Mouse (Mus musculus) heart, embryonic 15.5 days (tissue): ENCODE results near the gene Olfr603. TPM values are rescaled to one million over a fixed set of nuclear protein-coding genes. Genes with fewer than 3 reads are reported as not detected.
"Not testable (repeated sequence)": the region's sequence is repeated elsewhere in the genome, so short reads cannot be mapped to it uniquely, and the experiment has no call there.

ENCODE experiments used
- ATAC-seq: fragments of 200-750 bp; cut with Nextera tagmentation; replicated peaks from 2 replicates; pipeline ENCODE4 v1.8.0; 2017; ENCODE audit warnings: low read depth, moderate TSS enrichment; ENCODE audit not compliant: insufficient number of reproducible peaks, insufficient read depth, low FRiP score
- H3K27ac ChIP-seq: fragments of 300-500 bp; sonication (generic); 2 replicates; pipeline ENCODE4 v1.5.1; 2015; ENCODE audit warnings: mild to moderate bottlenecking, inconsistent platforms
- H3K27me3 ChIP-seq: fragments of 300-500 bp; sonication (generic); 2 replicates; pipeline ENCODE4 v1.6.1; 2015; ENCODE audit warnings: inconsistent platforms
- H3K36me3 ChIP-seq: fragments of 300-500 bp; sonication (generic); 2 replicates; pipeline ENCODE4 v1.6.1; 2015; ENCODE audit warnings: mild to moderate bottlenecking, inconsistent platforms
- H3K4me1 ChIP-seq: fragments of 300-500 bp; sonication (generic); replicated peaks from 2 replicates; pipeline ENCODE4 v1.6.1; 2015; ENCODE audit warnings: inconsistent platforms
- H3K4me2 ChIP-seq: fragments of 300-500 bp; sonication (generic); 2 replicates; pipeline ENCODE4 v1.6.1; 2015; ENCODE audit warnings: inconsistent platforms, mild to moderate bottlenecking, moderate library complexity
- H3K4me3 ChIP-seq: fragments of 300-500 bp; sonication (generic); 2 replicates; pipeline ENCODE4 v1.5.1; 2015; ENCODE audit warnings: mild to moderate bottlenecking, inconsistent platforms
- H3K9ac ChIP-seq: fragments of 300-500 bp; sonication (generic); 2 replicates; pipeline ENCODE4 v1.6.1; 2015; ENCODE audit warnings: mild to moderate bottlenecking, inconsistent platforms
- H3K9me3 ChIP-seq: fragments of 300-500 bp; sonication (generic); replicated peaks from 2 replicates; pipeline ENCODE4 v1.6.1; 2016; ENCODE audit warnings: inconsistent platforms
- WGBS: fragments of 180-500 bp; shearing (Covaris S2); methylation state at CpG from one replicate; pipeline ENCODE4 v1.1.7; 2015; ENCODE audit warnings: mixed read lengths; 5-methylcytosine and 5-hydroxymethylcytosine counted together
- microRNA-seq: library from miRNA; unstranded; fragments of <30 nt; microRNA quantifications from one replicate; pipeline ENCODE4, GENCODE M21; 2016
- polyA plus RNA-seq: library from polyadenylated mRNA; unstranded; fragments of >200 nt; fragmentation: Nextera tagmentation; extraction: Ambion mirVana; gene quantifications from 2 replicates; pipeline ENCODE4 v1.2.1, GENCODE M21; 2015

The Olfr603 gene
- polyA plus RNA-seq, result not detected in 2 replicates

DNA sequence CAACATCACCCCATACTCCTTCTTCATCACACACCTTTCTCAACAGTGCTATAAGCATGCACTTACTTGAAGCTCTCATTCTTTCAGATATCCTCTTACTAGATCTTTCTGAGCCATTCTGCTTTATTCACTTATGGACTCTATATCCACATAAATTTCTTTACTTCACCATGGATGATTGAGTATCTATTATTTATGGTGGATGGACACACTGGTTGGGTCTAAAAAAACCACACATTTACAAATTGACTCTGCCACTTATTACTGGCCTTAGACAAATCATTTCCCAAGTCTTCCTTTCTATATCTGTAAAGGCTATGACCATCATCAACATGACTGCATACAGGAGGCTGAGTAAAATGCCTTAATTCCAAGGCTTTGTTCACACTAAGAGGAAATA, at the start of gene Olfr603:
Gene Olfr603 (minus strand): TSS at position 101 of the 400 bp plus-strand sequence.
- no peaks in the 10 kb centered on the region for H3K27me3 ChIP-seq
- H3K4me2 ChIP-seq, result no peak within 1 kb of the TSS
- no peaks in the 10 kb centered on the region for H3K9me3 ChIP-seq
- ATAC-seq, result no peak
- H3K4me1 ChIP-seq, result no peaks in the 10 kb centered on the region
- no peak within 1 kb of the TSS for H3K4me3 ChIP-seq
- H3K27ac ChIP-seq, result no peak within 1 kb of the TSS
- no peaks in the 10 kb centered on the region for H3K36me3 ChIP-seq
- H3K9ac ChIP-seq, result no peak within 1 kb of the TSS

DNA sequence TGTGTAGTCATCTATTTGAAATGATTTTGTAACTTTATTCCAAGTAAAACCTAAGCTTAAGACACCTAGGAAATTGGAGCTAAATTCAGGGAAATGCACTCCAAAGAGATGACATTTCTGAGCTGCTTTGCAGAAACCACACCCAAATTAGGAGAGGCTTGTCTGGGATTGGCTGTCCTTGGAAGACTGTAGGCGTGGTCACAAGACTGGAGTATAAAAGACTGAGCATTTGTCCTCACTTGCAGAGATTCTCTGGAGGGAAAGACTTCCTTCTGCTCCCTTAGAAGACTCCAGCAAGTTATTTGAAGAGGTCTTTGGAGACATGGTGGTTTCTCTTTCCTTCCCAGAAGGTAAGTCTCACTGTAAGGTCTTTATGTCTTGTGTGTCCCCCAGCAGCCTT, 28.8 kb upstream of the Olfr603 start, which contains the start of gene Usp17lc:
Gene Usp17lc (plus strand): TSS at position 301 of the 400 bp plus-strand sequence.
- not testable (repeated sequence) for ATAC-seq, H3K4me1 ChIP-seq, H3K9me3 ChIP-seq, H3K27ac ChIP-seq, H3K9ac ChIP-seq, H3K4me3 ChIP-seq, H3K36me3 ChIP-seq, H3K27me3 ChIP-seq, H3K4me2 ChIP-seq
- 53% methylated on average over 1 of the region's 1 CpGs for WGBS

DNA sequence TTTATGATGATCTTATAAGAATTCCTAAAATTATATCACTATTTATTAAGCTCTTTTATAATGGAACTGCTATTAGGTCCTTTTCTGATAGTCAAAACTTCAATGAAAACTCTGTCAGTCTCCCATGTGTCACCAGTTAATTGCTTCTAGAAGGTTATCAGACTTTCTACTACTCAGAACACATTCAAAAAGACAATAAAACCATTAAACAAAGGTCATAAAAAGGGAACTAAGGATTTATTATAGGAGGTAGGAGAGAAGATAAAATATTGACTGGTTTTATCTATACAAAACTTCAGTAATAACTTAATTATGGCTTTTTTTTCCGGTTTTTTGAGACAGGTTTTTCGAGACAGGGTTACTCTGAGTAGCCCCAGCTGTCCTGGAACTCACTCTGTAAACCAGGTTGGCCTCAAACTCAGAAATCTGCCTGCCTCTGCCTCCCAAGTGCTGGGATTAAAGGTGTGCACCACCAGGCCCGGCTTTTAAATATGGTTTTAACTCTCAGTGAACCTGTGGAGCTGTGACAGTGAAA, 20.6 kb upstream of the Olfr603 start:
- WGBS, result 69% methylated on average over 3 of the region's 3 CpGs

DNA sequence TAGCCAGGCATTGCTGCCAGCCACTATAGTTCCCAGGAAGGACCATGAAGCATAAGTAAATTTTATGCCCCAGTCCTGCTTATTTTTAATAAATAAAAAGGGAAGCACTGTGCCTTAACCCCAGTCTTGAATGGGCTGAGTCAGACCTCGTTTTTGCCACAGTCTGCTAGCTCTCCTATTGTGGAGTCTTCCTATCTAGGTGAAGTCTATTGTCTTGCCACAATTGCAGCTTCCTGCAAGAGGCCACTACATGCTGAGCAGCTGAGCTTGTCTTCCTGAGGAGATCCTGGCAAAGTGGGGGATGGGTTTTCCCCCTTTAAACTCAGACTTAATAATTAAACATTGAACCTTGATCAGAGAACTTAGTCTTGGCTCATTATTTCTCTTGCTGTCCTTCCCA, 13.0 kb upstream of the Olfr603 start:
- ATAC-seq, result no peak

More for the DNA sequence above, 20.6 kb upstream of the Olfr603 start:
- not testable (repeated sequence) for H3K4me2 ChIP-seq, H3K27ac ChIP-seq, H3K36me3 ChIP-seq, H3K9me3 ChIP-seq, H3K27me3 ChIP-seq, H3K9ac ChIP-seq, H3K4me1 ChIP-seq, ATAC-seq, H3K4me3 ChIP-seq

DNA sequence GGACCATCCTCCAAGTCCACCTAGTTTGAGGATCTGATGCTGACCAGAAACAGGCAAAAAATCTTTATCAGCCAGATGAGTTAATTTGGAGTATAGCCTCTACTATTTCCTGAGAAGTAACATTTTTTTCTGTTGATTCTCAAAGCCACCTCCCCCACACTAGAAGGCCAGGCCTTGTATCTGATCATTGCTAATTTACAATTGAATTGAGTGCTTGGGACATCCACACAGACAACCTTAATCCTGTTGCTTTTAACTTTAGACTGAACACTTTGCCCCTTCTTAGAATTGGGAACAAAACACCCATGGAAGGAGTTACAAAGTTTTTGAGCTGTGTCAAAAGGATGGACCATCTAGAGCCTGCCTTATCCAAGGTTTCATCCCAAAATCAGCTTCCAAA, 11.8 kb upstream of the Olfr603 start:
- Histone ChIP-seq H3K9ac (no peak overlapping the region), H3K4me1 (no peaks in the 10 kb centered on the region)
- no peak for ATAC-seq

More for the DNA sequence above, 13.0 kb upstream of the Olfr603 start:
- H3K4me1 ChIP-seq, result no peaks in the 10 kb centered on the region
- H3K4me2 ChIP-seq, result no peak overlapping the region
- H3K27ac ChIP-seq, result no peak overlapping the region
- H3K9me3 ChIP-seq, result no peaks in the 10 kb centered on the region
- no peak overlapping the region for H3K9ac ChIP-seq
- 17% methylated on average over 1 of the region's 1 CpGs for WGBS
- no peaks in the 10 kb centered on the region for H3K36me3 ChIP-seq
- H3K27me3 ChIP-seq, result no peaks in the 10 kb centered on the region
- no peak overlapping the region for H3K4me3 ChIP-seq

DNA sequence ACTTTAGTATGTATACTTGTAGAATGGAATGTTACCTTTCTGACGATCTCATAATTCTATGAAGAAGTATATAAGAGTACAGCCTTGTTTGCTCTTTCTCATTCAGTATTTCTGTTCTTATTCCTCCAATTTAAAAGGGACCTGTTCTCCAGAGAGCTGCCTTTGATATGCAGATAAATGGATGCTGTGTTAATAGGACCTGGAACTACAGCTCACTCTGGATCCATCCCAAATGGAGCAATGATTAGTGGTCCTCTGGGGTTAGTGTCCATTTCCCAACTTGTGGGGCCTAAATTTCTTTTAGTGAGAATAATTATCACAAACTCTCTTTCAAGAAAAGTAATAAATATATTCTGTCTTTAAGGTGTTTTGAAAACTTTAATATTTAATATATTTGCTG, 23.4 kb downstream of the Olfr603 start, which contains the start of gene Olfr601:
Gene Olfr601 (minus strand): TSS at position 101 of the 400 bp plus-strand sequence.
- no peak within 1 kb of the TSS for H3K27ac ChIP-seq
- WGBS, result 78% methylated on average over 1 of the region's 1 CpGs
- no peaks in the 10 kb centered on the region for H3K36me3 ChIP-seq
- ATAC-seq, result no peak
- no peaks in the 10 kb centered on the region for H3K27me3 ChIP-seq
- H3K4me1 ChIP-seq, result no peaks in the 10 kb centered on the region
- no peaks in the 10 kb centered on the region for H3K9me3 ChIP-seq
- H3K4me2 ChIP-seq, result no peak within 1 kb of the TSS
- no peak within 1 kb of the TSS for H3K4me3 ChIP-seq
- H3K9ac ChIP-seq, result no peak within 1 kb of the TSS

More for the DNA sequence above, 11.8 kb upstream of the Olfr603 start:
- no peak overlapping the region for H3K4me3 ChIP-seq
- H3K27me3 ChIP-seq, result no peaks in the 10 kb centered on the region
- no peak overlapping the region for H3K4me2 ChIP-seq
- no peak overlapping the region for H3K27ac ChIP-seq
- H3K9me3 ChIP-seq, result no peaks in the 10 kb centered on the region
- no peaks in the 10 kb centered on the region for H3K36me3 ChIP-seq

DNA sequence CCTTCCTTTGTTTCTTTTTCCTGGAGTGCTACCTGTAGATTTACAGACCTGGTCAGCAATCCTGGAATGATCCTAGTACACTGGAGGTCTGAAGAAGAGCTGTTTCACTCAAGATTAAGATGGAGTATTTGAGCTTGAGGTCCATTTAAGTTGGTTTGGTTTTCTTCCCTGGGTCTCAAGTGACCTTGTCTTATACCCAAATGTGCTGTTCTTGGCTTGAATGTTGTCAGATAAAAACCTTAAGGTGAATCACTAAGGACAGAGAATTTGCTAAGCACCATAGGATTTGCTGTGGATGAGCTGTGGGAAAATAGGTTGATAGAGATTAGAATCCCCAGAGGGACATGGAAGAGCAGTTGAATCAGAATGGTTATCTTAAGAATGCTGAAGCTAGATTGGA, 36.4 kb downstream of the Olfr603 start, which contains the start of gene Olfr600:
Gene Olfr600 (minus strand): TSS at position 101 of the 400 bp plus-strand sequence.
- Histone ChIP-seq H3K4me3 (no peak within 1 kb of the TSS), H3K4me1 (no peaks in the 10 kb centered on the region), H3K4me2 (no peak within 1 kb of the TSS), H3K27ac (no peak within 1 kb of the TSS), H3K9me3 (no peaks in the 10 kb centered on the region), H3K9ac (no peak within 1 kb of the TSS), H3K27me3 (no peaks in the 10 kb centered on the region), H3K36me3 (no peaks in the 10 kb centered on the region)
- no peak for ATAC-seq

DNA sequence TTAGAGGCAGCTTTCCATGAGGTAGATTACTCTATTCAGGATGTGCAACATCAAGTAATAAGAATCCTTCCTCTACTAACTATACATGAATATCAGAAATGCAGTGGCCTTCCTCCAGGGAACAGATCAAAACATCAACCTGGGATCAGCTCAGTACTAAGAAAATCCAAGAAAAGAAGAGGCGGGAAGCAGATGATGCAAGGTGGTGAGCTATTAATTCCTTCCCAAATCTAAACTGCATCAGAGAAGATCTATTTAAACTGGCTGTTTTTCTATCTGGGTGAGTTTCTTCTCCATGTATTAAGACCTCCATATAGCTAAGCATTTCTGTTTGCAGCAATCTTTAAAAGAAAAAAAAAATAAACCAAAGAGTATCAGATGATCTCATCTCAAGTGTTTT, 50.4 kb downstream of the Olfr603 start, which contains the start of gene Olfr599:
Gene Olfr599 (plus strand): TSS at position 301 of the 400 bp plus-strand sequence.
- H3K4me1 ChIP-seq, result no peaks in the 10 kb centered on the region

More for the DNA sequence above, 50.4 kb downstream of the Olfr603 start, which contains the start of gene Olfr599:
- no peak for ATAC-seq
- Histone ChIP-seq H3K27ac (no peak within 1 kb of the TSS), H3K4me2 (no peak within 1 kb of the TSS), H3K9ac (no peak within 1 kb of the TSS), H3K9me3 (no peaks in the 10 kb centered on the region), H3K36me3 (no peaks in the 10 kb centered on the region), H3K4me3 (no peak within 1 kb of the TSS), H3K27me3 (no peaks in the 10 kb centered on the region)
- 66% methylated on average over 1 of the region's 1 CpGs for WGBS

Small RNAs within 50 kb of the gene (microRNA-seq; reads per million reads assigned to microRNA genes)
- gene Gm25774, result not detected

Other genes with a start within 250 kb of the Olfr603 start
- not detected in 2 replicates for gene Olfr588-ps1, start 245.3 kb downstream of the Olfr603 start, polyA plus RNA-seq
- not detected in 2 replicates for gene Olfr589, start 229.8 kb downstream of the Olfr603 start, polyA plus RNA-seq
- gene Olfr591, start 207.8 kb downstream of the Olfr603 start, polyA plus RNA-seq, result not detected in 2 replicates
- gene Olfr592, start 201.4 kb downstream of the Olfr603 start, polyA plus RNA-seq, result not detected in 2 replicates
- gene Olfr593, start 174.3 kb downstream of the Olfr603 start, polyA plus RNA-seq, result not detected in 2 replicates
- not detected in 2 replicates for gene Olfr594, start 169.2 kb downstream of the Olfr603 start, polyA plus RNA-seq
- not detected in 2 replicates for gene Usp17ld, start 133.7 kb downstream of the Olfr603 start, polyA plus RNA-seq
- gene Olfr596, start 80.5 kb downstream of the Olfr603 start, polyA plus RNA-seq, result not detected in 2 replicates
- not detected in 2 replicates for gene Olfr597, start 69.9 kb downstream of the Olfr603 start, polyA plus RNA-seq
- gene Olfr598, start 62.6 kb downstream of the Olfr603 start, polyA plus RNA-seq, result not detected in 2 replicates
- not detected in 2 replicates for gene Olfr599, start 50.3 kb downstream of the Olfr603 start, polyA plus RNA-seq
- gene Olfr600, start 36.5 kb downstream of the Olfr603 start, polyA plus RNA-seq, result not detected in 2 replicates
- not detected in 2 replicates for gene Olfr601, start 23.5 kb downstream of the Olfr603 start, polyA plus RNA-seq
- gene Usp17lc, start 28.9 kb upstream of the Olfr603 start, polyA plus RNA-seq, result not detected in 2 replicates
- not detected in 2 replicates for gene Olfr605, start 59.3 kb upstream of the Olfr603 start, polyA plus RNA-seq
- not detected in 2 replicates for gene Olfr606, start 62.9 kb upstream of the Olfr603 start, polyA plus RNA-seq
- gene Olfr607, start 78.0 kb upstream of the Olfr603 start, polyA plus RNA-seq, result 0.31 and 0.47 TPM in 2 replicates
- gene Olfr608, start 83.7 kb upstream of the Olfr603 start, polyA plus RNA-seq, result 0.52 and 0.59 TPM in 2 replicates
- gene Olfr609, start 111.9 kb upstream of the Olfr603 start, polyA plus RNA-seq, result 0.04 and 0.19 TPM in 2 replicates
- not detected in 2 replicates for gene Olfr610, start 125.9 kb upstream of the Olfr603 start, polyA plus RNA-seq
- gene Olfr611, start 134.7 kb upstream of the Olfr603 start, polyA plus RNA-seq, result not detected in 2 replicates
- not detected in 2 replicates for gene Olfr612, start 156.5 kb upstream of the Olfr603 start, polyA plus RNA-seq
- not detected in 2 replicates for gene Olfr613, start 161.9 kb upstream of the Olfr603 start, polyA plus RNA-seq
- not detected in 2 replicates for gene Olfr615, start 169.9 kb upstream of the Olfr603 start, polyA plus RNA-seq
- not detected in 2 replicates for gene Olfr616, start 183.0 kb upstream of the Olfr603 start, polyA plus RNA-seq
- gene Olfr617, start 186.9 kb upstream of the Olfr603 start, polyA plus RNA-seq, result not detected in 2 replicates
- not detected in 2 replicates for gene Olfr618, start 203.9 kb upstream of the Olfr603 start, polyA plus RNA-seq
- not detected in 2 replicates for gene Olfr619, start 214.4 kb upstream of the Olfr603 start, polyA plus RNA-seq
- gene Olfr620, start 226.4 kb upstream of the Olfr603 start, polyA plus RNA-seq, result not detected in 2 replicates